Mouse (Mus musculus) C2C12 (cell line): Measurements from ENCODE around the gene Lsamp.

Experiments
- CEBPB ChIP-seq: IDR thresholded peaks from one replicate; pipeline ENCODE4 v1.6.1; 2011; ENCODE audit warnings: low read depth, mild to moderate bottlenecking, control low read depth, moderate library complexity
- CTCF ChIP-seq: IDR thresholded peaks from one replicate; pipeline ENCODE4 v1.5.1; 2011; ENCODE audit not compliant: control insufficient read depth, insufficient read depth, insufficient read length
- MAX ChIP-seq: IDR thresholded peaks from one replicate; pipeline ENCODE4 v1.6.1; 2011; ENCODE audit warnings: mild to moderate bottlenecking, control low read depth
- MYOG ChIP-seq: IDR thresholded peaks from one replicate; pipeline ENCODE4 v1.6.1; 2011; ENCODE audit not compliant: control insufficient read depth, insufficient read length; ENCODE audit errors: extremely low read depth
- USF1 ChIP-seq: IDR thresholded peaks from one replicate; pipeline ENCODE4 v1.6.1; 2011; ENCODE audit warnings: low read depth, mild to moderate bottlenecking, control low read depth, moderate library complexity

- TF ChIP-seq CTCF (no peak), USF1 (no peak), MYOG (no peak), CEBPB (no peak), MAX (no peak)
Measured at GRCm38 (mm10) chr16:41532661-41533551, 1548.7 kb downstream of the Lsamp start.
